Mouse (Mus musculus): ENCODE measurements around the gene Lmf2. TPM values are rescaled to one million over a fixed set of nuclear protein-coding genes. Genes with fewer than 3 reads are reported as not detected.

Gene Lmf2
- polyA plus RNA-seq, 1 experiment from 2014 or later, result 54.5 TPM

GRCm38 (mm10) chr15:89384617-89385016 is 29.2 kb upstream of the Lmf2 start, which contains the start of gene Klhdc7b:
Gene Klhdc7b (plus strand): TSS chr15:89384917.
- Histone ChIP-seq H3K9ac (ENCODE audit: low read length) (no peak within 1 kb of the TSS), H3K36me3 (ENCODE audit: control insufficient read depth, insufficient read depth) (no peaks in the 10 kb centered on the region), H3K27me3 (ENCODE audit: control insufficient read depth, insufficient read depth, low read length) (peaks cover 8% of the 10 kb centered on the region), H3K4me2 (ENCODE audit: low read depth, low read length) (no peak within 1 kb of the TSS), H3K9me3 (replicated peaks; ENCODE audit: control insufficient read depth, low read length) (no peaks in the 10 kb centered on the region), H3K4me3 (ENCODE audit: low read length) (no peak within 1 kb of the TSS), H3K27ac (ENCODE audit: low read length) (no peak within 1 kb of the TSS), H3K4me1 (ENCODE audit: control insufficient read depth, insufficient read depth, low read length) (0 out of 2 replicates have a peak, but pooled peaks cover under 1% of the 10 kb centered on the region)
- WGBS, result 72% methylated on average over 7 of the region's 7 CpGs
- ATAC-seq (replicated peaks; ENCODE audit: extremely low read depth, insufficient read depth, low FRiP score), result no peak

- Histone ChIP-seq H3K27me3 (ENCODE audit: control insufficient read depth, insufficient read depth, low read length) (peaks cover 35% of the 10 kb centered on the region), H3K27ac (ENCODE audit: low read length) (no peak overlapping the region), H3K9me3 (replicated peaks; ENCODE audit: control insufficient read depth, low read length) (no peaks in the 10 kb centered on the region), H3K9ac (ENCODE audit: low read length) (peak overlapping the region; percentile 62), H3K4me3 (ENCODE audit: low read length) (peak overlapping the region; percentile 57), H3K4me1 (ENCODE audit: control insufficient read depth, insufficient read depth, low read length) (peaks cover 15% of the 10 kb centered on the region), H3K36me3 (ENCODE audit: control insufficient read depth, insufficient read depth) (no peaks in the 10 kb centered on the region), H3K4me2 (ENCODE audit: low read depth, low read length) (peak overlapping the region; percentile 84)
- no peak for ATAC-seq (replicated peaks; ENCODE audit: extremely low read depth, insufficient read depth, low FRiP score)
- WGBS, result 8% methylated on average over 10 of the region's 10 CpGs
These were observed 24.0 kb upstream of the Lmf2 start for GRCm38 (mm10) chr15:89379429-89379828.

GRCm38 (mm10) chr15:89378831-89379401 is 23.5 kb upstream of the Lmf2 start, which contains the start of gene Odf3b:
Gene Odf3b (minus strand): TSS chr15:89379282.
- Histone ChIP-seq H3K9ac (ENCODE audit: low read length) (peak within 1 kb of the TSS; percentile 62), H3K27me3 (ENCODE audit: control insufficient read depth, insufficient read depth, low read length) (peaks cover 35% of the 10 kb centered on the region)

GRCm38 (mm10) chr15:89377938-89378828 is 22.7 kb upstream of the Lmf2 start:
- 16% methylated on average over 39 of the region's 46 CpGs for WGBS
- Histone ChIP-seq H3K27ac (ENCODE audit: low read length) (no peak overlapping the region), H3K36me3 (ENCODE audit: control insufficient read depth, insufficient read depth) (no peaks in the 10 kb centered on the region), H3K9me3 (replicated peaks; ENCODE audit: control insufficient read depth, low read length) (no peaks in the 10 kb centered on the region), H3K4me3 (ENCODE audit: low read length) (peak overlapping the region; percentile 57), H3K4me2 (ENCODE audit: low read depth, low read length) (peak overlapping the region; percentile 84), H3K27me3 (ENCODE audit: control insufficient read depth, insufficient read depth, low read length) (peaks cover 35% of the 10 kb centered on the region), H3K4me1 (ENCODE audit: control insufficient read depth, insufficient read depth, low read length) (peaks cover 21% of the 10 kb centered on the region), H3K9ac (ENCODE audit: low read length) (peak overlapping the region; percentile 62)
- no peak for ATAC-seq (replicated peaks; ENCODE audit: extremely low read depth, insufficient read depth, low FRiP score)

More at GRCm38 (mm10) chr15:89378831-89379401, 23.5 kb upstream of the Lmf2 start, which contains the start of gene Odf3b:
- Histone ChIP-seq H3K4me3 (ENCODE audit: low read length) (peak within 1 kb of the TSS; percentile 57), H3K27ac (ENCODE audit: low read length) (no peak within 1 kb of the TSS), H3K36me3 (ENCODE audit: control insufficient read depth, insufficient read depth) (no peaks in the 10 kb centered on the region), H3K4me1 (ENCODE audit: control insufficient read depth, insufficient read depth, low read length) (peaks cover 19% of the 10 kb centered on the region), H3K4me2 (ENCODE audit: low read depth, low read length) (peak within 1 kb of the TSS; percentile 84), H3K9me3 (replicated peaks; ENCODE audit: control insufficient read depth, low read length) (no peaks in the 10 kb centered on the region)
- ATAC-seq (replicated peaks; ENCODE audit: extremely low read depth, insufficient read depth, low FRiP score), result 0 out of 2 replicates have a peak, but pooled peaks have one; percentile 39
- under 1% methylated on average over 28 of the region's 33 CpGs for WGBS

- Histone ChIP-seq H3K4me1 (ENCODE audit: control insufficient read depth, insufficient read depth, low read length) (peaks cover 28% of the 10 kb centered on the region), H3K9me3 (replicated peaks; ENCODE audit: control insufficient read depth, low read length) (no peaks in the 10 kb centered on the region), H3K4me3 (ENCODE audit: low read length) (peak overlapping the region; percentile 8; the same call in 1 of the 2 replicates), H3K27me3 (ENCODE audit: control insufficient read depth, insufficient read depth, low read length) (peaks cover 35% of the 10 kb centered on the region), H3K4me2 (ENCODE audit: low read depth, low read length) (peak overlapping the region; percentile 32; the same call in 1 of the 2 replicates), H3K9ac (ENCODE audit: low read length) (0 out of 2 replicates have a peak overlapping the region, but pooled peaks have one; percentile 9), H3K27ac (ENCODE audit: low read length) (no peak overlapping the region), H3K36me3 (ENCODE audit: control insufficient read depth, insufficient read depth) (peaks cover 1% of the 10 kb centered on the region)
- ATAC-seq (replicated peaks; ENCODE audit: extremely low read depth, insufficient read depth, low FRiP score), result no peak
- WGBS, result 6% methylated on average over 18 of the region's 18 CpGs
These were observed 21.9 kb upstream of the Lmf2 start for GRCm38 (mm10) chr15:89377362-89377761.

GRCm38 (mm10) chr15:89376957-89377356 is 21.5 kb upstream of the Lmf2 start, which contains the start of gene Tymp:
Gene Tymp (minus strand): TSS chr15:89377039.
- peaks cover 35% of the 10 kb centered on the region for H3K27me3 ChIP-seq (ENCODE audit: control insufficient read depth, insufficient read depth, low read length)
- H3K9ac ChIP-seq (ENCODE audit: low read length), result 0 out of 2 replicates have a peak within 1 kb of the TSS, but pooled peaks have one; percentile 9
- WGBS, result 23% methylated on average over 16 of the region's 16 CpGs
- ATAC-seq (replicated peaks; ENCODE audit: extremely low read depth, insufficient read depth, low FRiP score), result no peak
- no peaks in the 10 kb centered on the region for H3K9me3 ChIP-seq (replicated peaks; ENCODE audit: control insufficient read depth, low read length)
- H3K4me2 ChIP-seq (ENCODE audit: low read depth, low read length), result peak within 1 kb of the TSS; percentile 32; the same call in 1 of the 2 replicates
- H3K4me1 ChIP-seq (ENCODE audit: control insufficient read depth, insufficient read depth, low read length), result peaks cover 28% of the 10 kb centered on the region
- no peak within 1 kb of the TSS for H3K27ac ChIP-seq (ENCODE audit: low read length)
- peaks cover 5% of the 10 kb centered on the region for H3K36me3 ChIP-seq (ENCODE audit: control insufficient read depth, insufficient read depth)
- H3K4me3 ChIP-seq (ENCODE audit: low read length), result peak within 1 kb of the TSS; percentile 8; the same call in 1 of the 2 replicates

GRCm38 (mm10) chr15:89376040-89376439 is 20.6 kb upstream of the Lmf2 start:
- no peak for ATAC-seq (replicated peaks; ENCODE audit: extremely low read depth, insufficient read depth, low FRiP score)
- Histone ChIP-seq H3K27me3 (ENCODE audit: control insufficient read depth, insufficient read depth, low read length) (peaks cover 35% of the 10 kb centered on the region), H3K4me2 (ENCODE audit: low read depth, low read length) (no peak overlapping the region), H3K36me3 (ENCODE audit: control insufficient read depth, insufficient read depth) (peaks cover 14% of the 10 kb centered on the region), H3K9me3 (replicated peaks; ENCODE audit: control insufficient read depth, low read length) (no peaks in the 10 kb centered on the region), H3K4me3 (ENCODE audit: low read length) (no peak overlapping the region), H3K9ac (ENCODE audit: low read length) (no peak overlapping the region), H3K27ac (ENCODE audit: low read length) (no peak overlapping the region), H3K4me1 (ENCODE audit: control insufficient read depth, insufficient read depth, low read length) (peaks cover 28% of the 10 kb centered on the region)
- 72% methylated on average over 7 of the region's 7 CpGs for WGBS

GRCm38 (mm10) chr15:89374801-89375534 is 19.5 kb upstream of the Lmf2 start:
- Histone ChIP-seq H3K9ac (ENCODE audit: low read length) (no peak overlapping the region), H3K27ac (ENCODE audit: low read length) (no peak overlapping the region), H3K4me2 (ENCODE audit: low read depth, low read length) (no peak overlapping the region), H3K9me3 (replicated peaks; ENCODE audit: control insufficient read depth, low read length) (no peaks in the 10 kb centered on the region), H3K4me3 (ENCODE audit: low read length) (no peak overlapping the region), H3K4me1 (ENCODE audit: control insufficient read depth, insufficient read depth, low read length) (peaks cover 28% of the 10 kb centered on the region), H3K36me3 (ENCODE audit: control insufficient read depth, insufficient read depth) (peaks cover 24% of the 10 kb centered on the region), H3K27me3 (ENCODE audit: control insufficient read depth, insufficient read depth, low read length) (peaks cover 32% of the 10 kb centered on the region)
- ATAC-seq (replicated peaks; ENCODE audit: extremely low read depth, insufficient read depth, low FRiP score), result no peak
- WGBS, result 90% methylated on average over 17 of the region's 17 CpGs

Data from heart, embryonic 16.5 days (tissue).